Mouse (Mus musculus) intestine, embryonic 15.5 days (tissue): ENCODE data around the gene Hrg. TPM values are rescaled to one million over a fixed set of nuclear protein-coding genes. Genes with fewer than 3 reads are reported as not detected.

Experiments
- ATAC-seq: fragments of 200-750 bp; cut with Nextera tagmentation; 2 replicates; pipeline ENCODE4 v1.8.0; 2017; ENCODE audit warnings: moderate TSS enrichment, moderate library complexity
- H3K27ac ChIP-seq: fragments of 300-500 bp; sonication (generic); 2 replicates; pipeline ENCODE4 v1.5.1; 2015; ENCODE audit warnings: mild to moderate bottlenecking, inconsistent platforms
- H3K27me3 ChIP-seq: fragments of 300-500 bp; sonication (generic); replicated peaks from 2 replicates; pipeline ENCODE4 v1.6.1; 2015; ENCODE audit warnings: inconsistent platforms
- H3K36me3 ChIP-seq: fragments of 300-500 bp; sonication (generic); 2 replicates; pipeline ENCODE4 v1.6.1; 2015; ENCODE audit warnings: inconsistent platforms
- H3K4me1 ChIP-seq: fragments of 300-500 bp; sonication (generic); replicated peaks from 2 replicates; pipeline ENCODE4 v1.6.1; 2015; ENCODE audit warnings: inconsistent platforms
- H3K4me2 ChIP-seq: fragments of 300-500 bp; sonication (generic); replicated peaks from 2 replicates; pipeline ENCODE4 v1.6.1; 2015; ENCODE audit warnings: mild to moderate bottlenecking, inconsistent platforms
- H3K4me3 ChIP-seq: fragments of 300-500 bp; sonication (generic); replicated peaks from 2 replicates; pipeline ENCODE4 v1.5.1; 2015; ENCODE audit warnings: inconsistent platforms
- H3K9ac ChIP-seq: fragments of 300-500 bp; sonication (generic); 2 replicates; pipeline ENCODE4 v1.6.1; 2015; ENCODE audit warnings: inconsistent platforms
- H3K9me3 ChIP-seq: fragments of 300-500 bp; sonication (generic); 2 replicates; pipeline ENCODE4 v1.6.1; 2016; ENCODE audit warnings: inconsistent platforms
- WGBS: fragments of 180-500 bp; shearing (Covaris S2); methylation state at CpG from one replicate; pipeline ENCODE4 v1.1.7; 2015; 5-methylcytosine and 5-hydroxymethylcytosine counted together
- polyA plus RNA-seq: library from polyadenylated mRNA; unstranded; fragments of >200 nt; fragmentation: Nextera tagmentation; extraction: Ambion mirVana; gene quantifications from 2 replicates; pipeline ENCODE4 v1.2.1, GENCODE M21; 2015

The Hrg gene
- not detected in 2 replicates for polyA plus RNA-seq

DNA sequence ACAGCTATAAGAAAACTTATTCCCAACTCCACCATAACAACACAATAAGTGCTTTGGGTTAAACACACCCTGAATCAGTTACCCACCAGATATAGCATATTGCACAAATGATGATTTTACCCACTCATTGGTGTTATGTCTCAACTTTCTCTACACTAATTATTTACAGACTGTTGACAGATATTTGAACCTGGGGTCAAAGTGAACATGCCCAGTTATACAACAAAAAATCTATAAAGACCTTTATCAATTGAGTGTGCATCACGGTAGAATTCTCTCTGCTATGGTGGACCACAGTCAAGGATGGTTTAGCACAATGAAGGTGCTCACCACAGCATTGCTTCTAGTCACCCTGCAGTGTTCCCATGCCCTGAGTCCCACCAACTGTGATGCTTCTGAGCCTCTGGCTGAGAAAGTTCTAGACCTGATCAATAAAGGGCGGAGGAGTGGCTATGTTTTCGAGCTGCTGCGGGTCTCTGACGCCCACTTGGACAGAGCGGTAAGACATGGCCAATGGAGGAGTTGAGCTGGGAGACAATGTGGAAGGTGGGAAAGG is at the start of gene Hrg:
Gene Hrg (plus strand): TSS at position 233 of the 556 bp plus-strand sequence.
- no peak within 1 kb of the TSS for H3K4me2 ChIP-seq
- H3K36me3 ChIP-seq = no peaks in the 10 kb centered on the region
- H3K27ac ChIP-seq = no peak within 1 kb of the TSS
- no peaks in the 10 kb centered on the region for H3K27me3 ChIP-seq
- WGBS = 94% methylated on average over 6 of the region's 6 CpGs
- no peaks in the 10 kb centered on the region for H3K4me1 ChIP-seq
- no peak within 1 kb of the TSS for H3K4me3 ChIP-seq
- H3K9ac ChIP-seq = no peak within 1 kb of the TSS
- no peak for ATAC-seq
- no peaks in the 10 kb centered on the region for H3K9me3 ChIP-seq

DNA sequence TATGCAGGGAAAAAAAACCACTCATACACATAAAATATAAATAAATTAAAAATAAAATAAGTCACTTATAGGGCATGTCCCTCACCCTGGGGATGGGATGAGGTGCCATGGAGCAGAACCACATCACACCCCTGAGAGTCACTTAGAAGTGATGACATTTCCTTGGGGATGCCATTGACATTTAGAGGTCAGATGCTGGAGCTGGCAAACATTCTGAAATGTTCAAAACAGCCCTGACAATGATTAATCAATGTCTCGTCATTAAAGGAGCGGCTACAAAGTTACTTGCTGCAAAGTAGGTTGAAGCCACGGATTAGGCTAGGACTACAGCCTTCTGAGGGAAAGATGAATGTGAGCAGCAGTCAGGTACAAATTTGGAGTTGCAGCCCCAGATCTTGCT is 49.5 kb upstream of the Hrg start:
- Histone ChIP-seq H3K9ac (no peak overlapping the region), H3K27ac (no peak overlapping the region), H3K4me3 (no peak overlapping the region), H3K4me2 (no peak overlapping the region), H3K9me3 (no peaks in the 10 kb centered on the region), H3K4me1 (no peaks in the 10 kb centered on the region), H3K27me3 (no peaks in the 10 kb centered on the region), H3K36me3 (no peaks in the 10 kb centered on the region)
- ATAC-seq = no peak
- WGBS = 69% methylated on average over 3 of the region's 3 CpGs

DNA sequence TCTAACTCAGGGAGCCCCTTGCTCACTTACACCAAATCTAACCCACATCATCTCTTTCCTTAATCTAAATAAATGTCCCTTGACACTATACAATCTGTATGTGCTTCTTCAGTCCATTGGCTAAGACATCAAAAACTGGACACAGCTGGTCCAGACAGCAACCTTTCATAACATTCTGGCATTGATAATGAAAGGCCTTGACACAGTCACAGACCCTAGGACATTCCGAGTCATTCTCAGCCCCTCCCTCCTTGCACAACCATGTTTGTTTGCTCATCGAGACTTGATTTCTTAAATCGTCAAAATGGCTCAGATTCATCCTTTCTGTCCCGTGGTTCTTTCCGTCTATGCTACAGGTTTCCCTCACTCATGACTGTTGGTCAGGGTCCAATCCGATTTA is 41.6 kb upstream of the Hrg start:
- Histone ChIP-seq H3K4me1 (no peaks in the 10 kb centered on the region), H3K4me3 (no peak overlapping the region), H3K4me2 (no peak overlapping the region), H3K36me3 (no peaks in the 10 kb centered on the region), H3K27ac (no peak overlapping the region), H3K9me3 (no peaks in the 10 kb centered on the region), H3K27me3 (no peaks in the 10 kb centered on the region), H3K9ac (no peak overlapping the region)
- 87% methylated on average over 6 of the region's 6 CpGs for WGBS
- ATAC-seq = no peak

DNA sequence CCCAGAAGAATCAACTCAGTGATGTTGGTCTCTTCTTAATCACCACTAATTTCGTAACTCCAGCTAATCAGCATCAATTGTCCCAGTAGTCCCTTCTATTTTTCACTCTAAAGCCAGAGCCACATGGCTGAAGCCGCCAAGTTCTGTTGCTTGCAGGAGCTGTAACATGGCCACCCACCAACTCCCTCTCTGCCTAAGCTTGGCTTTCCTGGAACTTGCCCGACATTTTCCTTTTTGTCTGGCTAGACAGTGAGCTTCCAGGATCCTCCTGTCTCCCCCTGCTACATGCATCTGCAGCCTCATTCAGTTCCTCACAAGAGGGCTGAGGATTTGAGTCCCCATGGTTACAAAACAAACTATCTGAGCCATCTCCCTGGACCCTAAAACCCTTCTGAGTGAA is 38.9 kb upstream of the Hrg start:
- Histone ChIP-seq H3K9ac (no peak overlapping the region), H3K27me3 (no peaks in the 10 kb centered on the region), H3K4me2 (no peak overlapping the region), H3K4me3 (no peak overlapping the region), H3K9me3 (no peaks in the 10 kb centered on the region), H3K4me1 (no peaks in the 10 kb centered on the region), H3K36me3 (no peaks in the 10 kb centered on the region), H3K27ac (no peak overlapping the region)
- WGBS = 81% methylated on average over 3 of the region's 3 CpGs
- ATAC-seq = no peak

DNA sequence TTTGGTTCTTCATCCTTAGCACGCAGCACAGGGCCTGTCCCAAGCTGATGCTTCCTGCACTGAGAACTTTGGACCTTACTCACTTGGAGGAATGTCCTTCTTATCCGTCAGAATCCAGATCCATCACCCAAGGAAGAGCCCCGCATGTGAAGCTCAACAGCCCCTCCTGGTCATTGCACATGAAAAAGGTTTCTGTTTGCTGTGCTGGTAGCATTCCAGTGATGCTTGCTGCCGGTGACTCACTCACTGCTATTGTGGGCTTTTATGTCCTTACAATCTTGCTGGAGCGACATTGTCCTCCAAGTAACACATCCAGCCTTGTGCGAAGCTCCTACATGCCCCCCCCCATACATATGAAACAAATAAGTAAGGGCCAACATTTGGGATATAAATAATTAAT is 38.0 kb upstream of the Hrg start:
- H3K9me3 ChIP-seq = no peaks in the 10 kb centered on the region
- 67% methylated on average over 6 of the region's 6 CpGs for WGBS
- no peaks in the 10 kb centered on the region for H3K4me1 ChIP-seq
- H3K9ac ChIP-seq = no peak overlapping the region
- ATAC-seq = no peak
- no peak overlapping the region for H3K27ac ChIP-seq
- H3K36me3 ChIP-seq = no peaks in the 10 kb centered on the region
- no peaks in the 10 kb centered on the region for H3K27me3 ChIP-seq
- no peak overlapping the region for H3K4me3 ChIP-seq
- no peak overlapping the region for H3K4me2 ChIP-seq

DNA sequence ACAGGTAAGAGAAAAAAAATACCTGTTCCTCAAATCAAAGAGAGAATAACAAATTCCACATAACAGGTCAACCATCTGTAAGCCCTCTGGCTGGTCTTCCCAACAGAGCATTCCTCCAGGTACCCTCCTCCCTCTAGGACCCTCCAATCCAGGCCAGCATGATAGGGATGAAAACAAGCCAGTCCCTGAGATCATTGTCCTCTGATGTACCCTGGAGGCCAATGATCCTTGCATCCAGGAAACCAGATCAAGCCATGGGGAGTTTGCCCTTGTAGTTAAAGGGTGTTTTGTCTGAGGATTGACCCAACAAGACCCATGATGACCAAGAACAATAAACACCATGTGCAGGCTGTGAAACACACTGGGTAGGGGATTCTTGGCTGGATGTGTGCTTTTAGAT is 36.6 kb upstream of the Hrg start:
- no peak overlapping the region for H3K4me2 ChIP-seq
- H3K4me1 ChIP-seq = no peaks in the 10 kb centered on the region
- no peak overlapping the region for H3K9ac ChIP-seq
- no peaks in the 10 kb centered on the region for H3K9me3 ChIP-seq
- ATAC-seq = no peak
- no peaks in the 10 kb centered on the region for H3K36me3 ChIP-seq
- no peak overlapping the region for H3K27ac ChIP-seq
- H3K27me3 ChIP-seq = no peaks in the 10 kb centered on the region
- no peak overlapping the region for H3K4me3 ChIP-seq

DNA sequence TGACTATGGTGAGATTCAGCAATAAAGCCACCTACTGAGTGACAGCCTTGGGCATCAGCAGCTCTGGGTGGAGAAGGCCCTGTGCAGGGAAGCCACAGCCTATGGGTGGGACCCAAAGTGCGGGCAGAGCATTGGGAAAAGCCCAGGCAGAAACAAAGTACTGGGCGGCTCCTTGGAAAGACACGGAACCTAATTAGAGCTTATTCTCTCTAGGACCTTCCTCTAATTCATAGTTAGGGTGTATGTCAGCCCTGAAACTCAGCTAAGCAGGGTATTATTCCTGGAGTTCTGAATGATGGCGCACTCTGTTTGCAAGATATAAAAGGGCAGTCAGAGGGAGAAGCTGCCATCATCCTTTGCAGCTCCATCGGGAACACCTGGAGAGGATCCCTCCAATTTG is 32.8 kb upstream of the Hrg start, which contains the start of gene Fetub:
Gene Fetub (plus strand): TSS at position 301 of the 400 bp plus-strand sequence.
- peaks cover 2% of the 10 kb centered on the region; the same call in 1 of the 2 replicates for H3K4me1 ChIP-seq
- no peak for ATAC-seq
- H3K9me3 ChIP-seq = no peaks in the 10 kb centered on the region
- H3K4me3 ChIP-seq = no peak within 1 kb of the TSS
- no peak within 1 kb of the TSS for H3K9ac ChIP-seq
- no peak within 1 kb of the TSS for H3K27ac ChIP-seq
- no peaks in the 10 kb centered on the region for H3K27me3 ChIP-seq
- H3K4me2 ChIP-seq = no peak within 1 kb of the TSS
- no peaks in the 10 kb centered on the region for H3K36me3 ChIP-seq
- WGBS = 84% methylated on average over 5 of the region's 5 CpGs

DNA sequence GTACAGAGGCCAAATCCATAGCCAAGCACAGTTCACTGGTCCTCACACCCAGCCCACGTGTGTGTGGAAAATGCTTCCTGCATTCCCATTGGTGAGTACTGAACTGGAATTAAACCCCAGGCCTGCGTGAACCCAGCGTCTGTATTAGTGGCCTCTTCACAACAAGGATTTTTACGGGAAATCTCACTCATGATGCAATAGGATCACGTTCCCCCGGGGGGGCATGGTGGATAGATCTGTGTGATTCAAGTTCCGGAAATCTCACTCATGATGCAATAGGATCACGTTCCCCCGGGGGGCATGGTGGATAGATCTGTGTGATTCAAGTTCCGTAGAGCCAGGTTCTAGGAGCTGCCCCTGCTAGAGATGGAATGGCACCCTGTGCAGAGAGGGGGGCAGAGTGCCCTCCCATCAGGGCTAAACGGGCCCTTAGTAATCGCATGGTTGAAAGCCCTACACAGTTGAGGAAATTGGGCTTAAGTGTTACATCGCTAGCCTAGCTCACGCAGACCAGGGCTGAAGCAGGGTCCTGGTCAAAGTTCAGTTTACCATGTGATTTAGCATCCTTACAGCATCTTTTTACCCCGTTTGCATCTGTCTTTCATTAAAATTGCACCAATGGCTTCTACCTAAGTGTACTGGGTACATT is 32.1 kb upstream of the Hrg start:
- H3K4me3 ChIP-seq = no peak overlapping the region
- H3K27ac ChIP-seq = no peak overlapping the region
- no peaks in the 10 kb centered on the region for H3K9me3 ChIP-seq
- ATAC-seq = no peak
- no peak overlapping the region for H3K9ac ChIP-seq
- H3K36me3 ChIP-seq = no peaks in the 10 kb centered on the region
- H3K27me3 ChIP-seq = no peaks in the 10 kb centered on the region
- WGBS = 77% methylated on average over 15 of the region's 15 CpGs
- peaks cover 2% of the 10 kb centered on the region; the same call in 1 of the 2 replicates for H3K4me1 ChIP-seq
- H3K4me2 ChIP-seq = no peak overlapping the region

DNA sequence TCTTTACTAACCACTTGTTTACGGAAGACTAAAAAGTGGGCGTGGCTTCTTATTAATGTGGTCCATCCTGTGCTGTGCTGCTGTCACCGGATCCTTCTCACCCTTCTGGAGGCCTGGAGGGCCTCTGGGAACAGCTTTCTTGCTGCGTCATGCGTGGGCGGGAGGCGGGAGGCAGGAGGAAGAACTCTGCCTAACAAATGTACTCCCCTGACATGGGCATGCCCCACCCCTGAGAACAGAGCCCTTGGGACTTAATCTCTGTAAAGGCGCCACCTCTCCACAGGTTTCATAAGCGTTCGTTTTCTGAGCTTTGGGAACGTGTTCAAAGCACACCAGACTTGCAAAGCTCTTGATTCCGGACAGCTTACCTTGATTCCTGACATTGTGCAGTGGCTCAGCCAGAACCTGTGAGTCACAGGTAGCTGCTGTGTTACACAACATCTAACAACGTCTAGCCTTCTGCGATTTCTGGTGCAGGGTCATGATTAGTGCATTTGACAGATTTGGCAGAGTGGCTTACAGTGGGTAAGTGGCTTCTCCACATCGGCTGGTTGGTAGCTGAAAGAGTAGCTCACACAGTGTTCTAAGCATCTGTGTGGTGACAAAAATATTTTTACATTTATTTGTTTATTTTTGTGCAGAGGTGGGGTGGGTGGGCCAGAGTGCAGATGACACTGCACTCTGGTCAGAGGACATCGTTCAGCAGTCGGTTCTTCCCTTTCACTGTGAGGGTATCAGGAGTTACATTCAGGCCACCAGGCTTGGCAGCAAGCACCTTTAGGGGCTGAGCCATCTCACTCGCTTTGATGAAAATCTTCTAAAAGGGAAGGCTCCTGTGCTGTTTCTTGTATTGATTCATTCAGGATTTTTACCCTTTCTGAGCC is 30.7 kb upstream of the Hrg start:
- Histone ChIP-seq H3K36me3 (no peaks in the 10 kb centered on the region), H3K27ac (no peak overlapping the region), H3K27me3 (no peaks in the 10 kb centered on the region), H3K4me1 (peaks cover 2% of the 10 kb centered on the region; the same call in 1 of the 2 replicates), H3K4me2 (no peak overlapping the region), H3K9ac (no peak overlapping the region), H3K4me3 (no peak overlapping the region), H3K9me3 (no peaks in the 10 kb centered on the region)
- WGBS = 53% methylated on average over 18 of the region's 18 CpGs
- peak; percentile 43; the same call in 1 of the 2 replicates for ATAC-seq

DNA sequence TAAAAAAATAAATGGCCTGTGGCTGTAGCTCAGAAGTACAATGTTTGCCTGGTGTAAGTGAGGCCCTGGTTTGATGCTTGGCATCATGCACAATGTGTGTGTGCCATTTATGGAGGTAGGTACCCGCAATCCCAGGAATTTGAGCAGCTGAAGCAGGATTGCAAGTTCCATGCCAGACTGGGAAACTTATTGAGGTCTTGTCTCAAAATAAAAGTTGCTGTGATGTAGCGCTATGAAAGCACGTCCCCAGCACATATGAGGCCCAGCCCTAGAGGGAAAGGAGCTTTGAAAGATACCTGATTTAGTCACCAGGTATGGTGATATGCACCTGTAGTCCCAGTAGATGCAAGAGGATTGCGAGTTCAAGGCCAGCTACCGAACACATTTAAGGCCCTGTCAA is 29.1 kb upstream of the Hrg start:
- Histone ChIP-seq H3K4me1 (peaks cover 2% of the 10 kb centered on the region; the same call in 1 of the 2 replicates), H3K4me3 (no peak overlapping the region), H3K27me3 (no peaks in the 10 kb centered on the region), H3K9me3 (no peaks in the 10 kb centered on the region), H3K36me3 (no peaks in the 10 kb centered on the region), H3K9ac (no peak overlapping the region), H3K4me2 (no peak overlapping the region), H3K27ac (no peak overlapping the region)
- WGBS = 90% methylated on average over 5 of the region's 5 CpGs
- ATAC-seq = no peak

DNA sequence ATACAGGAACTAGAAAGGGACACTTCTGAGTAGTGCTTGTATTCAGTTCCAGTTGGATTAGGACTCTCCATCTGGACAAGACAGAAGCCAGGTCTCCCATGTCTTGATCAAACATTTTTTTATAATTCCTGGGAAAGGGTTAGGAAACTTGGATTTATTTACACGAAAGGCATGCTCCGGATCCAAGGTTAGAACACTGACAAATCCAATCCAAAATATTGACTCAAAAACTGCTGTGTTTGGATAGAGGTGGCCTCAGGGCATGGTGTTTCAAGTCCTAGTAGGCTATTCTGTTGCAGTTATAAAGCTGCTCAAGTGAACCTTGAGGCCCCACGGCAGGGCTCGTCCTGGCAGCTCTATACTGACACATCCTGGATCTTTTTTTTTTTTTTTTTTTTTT is 28.4 kb upstream of the Hrg start:
- Histone ChIP-seq H3K27me3 (no peaks in the 10 kb centered on the region), H3K9me3 (no peaks in the 10 kb centered on the region), H3K27ac (no peak overlapping the region), H3K4me1 (peaks cover 2% of the 10 kb centered on the region; the same call in 1 of the 2 replicates), H3K4me3 (no peak overlapping the region), H3K9ac (no peak overlapping the region), H3K36me3 (no peaks in the 10 kb centered on the region), H3K4me2 (no peak overlapping the region)
- WGBS = 72% methylated on average over 4 of the region's 4 CpGs
- no peak for ATAC-seq

DNA sequence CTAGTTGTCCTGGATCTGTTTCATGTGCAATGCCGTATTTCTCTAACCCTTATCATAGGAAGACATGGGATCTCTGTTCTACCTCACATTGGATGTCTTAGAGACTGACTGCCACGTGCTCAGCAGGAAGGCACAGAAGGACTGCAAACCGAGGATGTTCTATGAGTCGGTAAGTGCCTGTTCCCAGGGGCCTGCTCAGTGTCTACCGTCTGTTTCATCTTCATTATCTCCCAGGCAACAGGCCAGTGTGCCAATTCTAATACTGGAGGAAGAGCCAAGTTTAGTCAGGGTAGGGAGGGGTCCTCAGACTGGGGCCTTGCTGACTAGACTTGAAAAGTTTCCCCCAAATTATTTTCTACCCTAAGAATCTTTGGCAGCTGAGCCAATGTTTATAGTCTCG is 21.3 kb upstream of the Hrg start:
- Histone ChIP-seq H3K4me2 (no peak overlapping the region), H3K9me3 (no peaks in the 10 kb centered on the region), H3K27me3 (no peaks in the 10 kb centered on the region), H3K4me1 (no peaks in the 10 kb centered on the region), H3K4me3 (no peak overlapping the region), H3K27ac (no peak overlapping the region), H3K9ac (no peak overlapping the region), H3K36me3 (no peaks in the 10 kb centered on the region)
- no peak for ATAC-seq
- WGBS = 56% methylated on average over 6 of the region's 6 CpGs
